Mouse (Mus musculus): Measurements from ENCODE around the gene Psrc1. TPM values are rescaled to one million over a fixed set of nuclear protein-coding genes. Genes with fewer than 3 reads are reported as not detected.

Gene Psrc1
- total and polyA plus RNA-seq, 2 experiments from 2014 or later = 5.0 to 17.5 TPM

DNA sequence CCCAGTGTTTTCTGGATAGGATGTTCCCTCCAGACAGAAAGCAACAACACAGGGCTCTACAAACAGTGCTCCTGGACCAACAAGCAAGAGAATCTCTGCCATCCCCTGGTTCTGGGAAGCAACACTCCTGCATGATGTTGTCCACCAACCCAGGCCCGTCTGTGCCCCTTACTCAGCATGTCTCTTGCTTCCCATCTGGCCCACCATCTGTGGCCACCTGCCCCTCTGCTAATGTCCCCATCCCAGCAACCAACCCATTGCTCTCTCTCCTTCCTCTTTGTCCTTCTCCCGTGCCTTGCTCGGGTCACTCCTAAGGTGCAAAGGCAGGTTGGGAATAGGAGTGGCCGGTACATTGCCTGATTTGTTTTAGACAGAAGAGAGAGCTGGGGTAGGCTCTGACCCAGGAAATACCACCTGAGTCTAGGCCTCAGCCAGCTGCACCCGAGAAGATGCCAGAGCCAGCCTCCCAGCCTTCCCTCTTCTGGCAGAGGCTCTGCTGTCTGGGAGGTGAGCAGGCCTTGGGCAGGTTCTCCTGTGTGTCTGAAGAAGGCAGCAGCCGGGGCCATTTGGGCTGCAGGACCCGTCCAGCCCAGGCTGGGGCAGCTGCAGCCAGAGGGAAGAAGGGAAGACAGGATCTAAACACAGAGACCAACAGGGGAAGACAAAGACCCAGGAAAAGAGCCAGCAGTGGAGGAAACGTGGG lies 26.2 kb downstream of the Psrc1 start:
- 0 out of 2 replicates have a peak, but pooled peaks cover 10% of the 10 kb centered on the region for H3K9me3 ChIP-seq (replicated peaks; ENCODE audit: control insufficient read depth, low read length)
- H3K4me1 ChIP-seq (ENCODE audit: control insufficient read depth, insufficient read depth) = no peaks in the 10 kb centered on the region
- ATAC-seq (ENCODE audit: insufficient read depth, low read depth) (no peak), DNase-seq (ENCODE audit: low spot score) (no peak)
- H3K9ac ChIP-seq (replicated peaks; ENCODE audit: low read depth, low read length) = no peak overlapping the region
- 0 out of 2 replicates have a peak, but pooled peaks cover 2% of the 10 kb centered on the region for H3K27me3 ChIP-seq (ENCODE audit: control insufficient read depth, insufficient read depth, low read length)
- H3K27ac ChIP-seq (ENCODE audit: low read depth) = no peak overlapping the region
- WGBS = 69% methylated on average over 8 of the region's 8 CpGs
- no peaks in the 10 kb centered on the region; the same call in 1 of the 2 replicates for H3K36me3 ChIP-seq (replicated peaks; ENCODE audit: control insufficient read depth, insufficient read depth, low read length)
- H3K4me3 ChIP-seq (ENCODE audit: low read depth, low read length) = no peak overlapping the region
- TF ChIP-seq CTCF (IDR thresholded peaks at IDR 0.05; ENCODE audit: low read depth) (no peak), EP300 (IDR thresholded peaks at IDR 0.05; ENCODE audit: low read depth) (no peak)
- no peak overlapping the region for H3K4me2 ChIP-seq (ENCODE audit: low read depth, low read length)

DNA sequence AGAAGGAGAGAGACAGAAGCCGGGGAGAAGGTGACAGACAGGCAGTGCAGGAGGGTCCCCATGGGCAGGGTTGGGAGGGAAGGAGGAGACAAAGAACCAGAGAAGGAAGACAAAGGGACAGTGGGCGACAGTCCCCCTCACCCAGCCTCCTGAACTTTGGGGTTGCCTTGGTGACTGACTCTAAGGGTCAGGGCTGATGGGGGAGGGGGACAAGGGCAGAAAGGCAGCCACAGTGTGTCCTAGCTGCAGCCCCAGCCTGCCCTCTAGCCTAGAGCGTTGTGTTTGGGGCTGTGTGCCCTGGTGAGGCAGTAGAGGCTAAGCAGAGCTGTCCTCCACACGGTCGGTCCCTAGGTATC lies 26.7 kb downstream of the Psrc1 start:
- Histone ChIP-seq H3K4me3 (ENCODE audit: low read depth, low read length) (no peak overlapping the region), H3K9me3 (replicated peaks; ENCODE audit: control insufficient read depth, low read length) (0 out of 2 replicates have a peak, but pooled peaks cover 10% of the 10 kb centered on the region), H3K9ac (replicated peaks; ENCODE audit: low read depth, low read length) (no peak overlapping the region), H3K27ac (ENCODE audit: low read depth) (no peak overlapping the region), H3K27me3 (ENCODE audit: control insufficient read depth, insufficient read depth, low read length) (0 out of 2 replicates have a peak, but pooled peaks cover 6% of the 10 kb centered on the region), H3K4me1 (ENCODE audit: control insufficient read depth, insufficient read depth) (peaks cover 3% of the 10 kb centered on the region; the same call in 1 of the 2 replicates), H3K4me2 (ENCODE audit: low read depth, low read length) (no peak overlapping the region), H3K36me3 (replicated peaks; ENCODE audit: control insufficient read depth, insufficient read depth, low read length) (no peaks in the 10 kb centered on the region; the same call in 1 of the 2 replicates)
- ATAC-seq (ENCODE audit: insufficient read depth, low read depth) (no peak), DNase-seq (ENCODE audit: low spot score) (no peak)
- WGBS = 45% methylated on average over 5 of the region's 5 CpGs
- TF ChIP-seq EP300 (IDR thresholded peaks at IDR 0.05; ENCODE audit: low read depth) (no peak), CTCF (IDR thresholded peaks at IDR 0.05; ENCODE audit: low read depth) (no peak)

DNA sequence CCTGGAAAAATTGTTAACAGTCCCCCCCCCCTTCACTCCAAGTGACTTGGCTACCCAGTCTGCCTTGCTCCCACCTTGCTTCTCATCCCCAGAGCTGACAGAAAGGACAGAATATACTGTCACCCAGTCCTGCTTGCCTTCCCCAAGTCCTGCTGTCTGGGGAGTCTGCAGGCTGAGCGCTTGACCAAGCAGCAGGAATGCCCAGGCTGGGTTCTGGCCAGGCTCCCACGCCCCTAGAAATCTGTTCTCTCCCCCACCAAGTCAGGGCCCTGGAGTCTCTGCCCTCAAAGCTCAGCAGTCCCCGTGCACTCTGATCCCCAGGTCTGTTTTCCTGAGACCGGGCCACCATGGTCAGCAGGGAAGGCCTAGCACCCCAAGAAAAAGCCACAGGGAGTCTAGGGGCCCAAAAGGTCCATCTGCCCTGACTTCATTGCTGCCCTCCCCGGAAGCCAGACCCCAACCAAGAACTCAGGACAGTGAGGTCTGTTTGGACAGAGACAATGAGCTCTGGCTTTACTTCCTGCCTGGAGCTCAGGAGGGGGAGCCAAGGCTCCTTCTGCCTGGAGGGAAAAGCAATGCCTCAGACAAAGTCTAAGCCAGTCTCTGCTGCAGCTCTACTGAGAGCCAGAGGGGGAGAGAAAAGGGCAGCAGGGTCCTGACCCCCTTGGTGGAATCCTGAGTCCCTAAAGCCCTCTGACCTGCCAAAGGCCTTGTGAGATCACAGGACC lies 27.6 kb downstream of the Psrc1 start:
- peaks cover 9% of the 10 kb centered on the region; the same call in 1 of the 2 replicates for H3K4me1 ChIP-seq (ENCODE audit: control insufficient read depth, insufficient read depth)
- no peak overlapping the region for H3K4me2 ChIP-seq (ENCODE audit: low read depth, low read length)
- peaks cover 6% of the 10 kb centered on the region; the same call in 1 of the 2 replicates for H3K27me3 ChIP-seq (ENCODE audit: control insufficient read depth, insufficient read depth, low read length)
- 0 out of 2 replicates have a peak overlapping the region, but pooled peaks have one; percentile 26 for H3K9ac ChIP-seq (replicated peaks; ENCODE audit: low read depth, low read length)
- H3K4me3 ChIP-seq (ENCODE audit: low read depth, low read length) = no peak overlapping the region
- ATAC-seq (ENCODE audit: insufficient read depth, low read depth) = no peak
- H3K27ac ChIP-seq (ENCODE audit: low read depth) = no peak overlapping the region
- DNase-seq (ENCODE audit: low spot score) = no peak
- H3K9me3 ChIP-seq (replicated peaks; ENCODE audit: control insufficient read depth, low read length) = 0 out of 2 replicates have a peak, but pooled peaks cover 10% of the 10 kb centered on the region
- 54% methylated on average over 5 of the region's 5 CpGs for WGBS
- no peak for TF ChIP-seq CTCF (IDR thresholded peaks at IDR 0.05; ENCODE audit: low read depth)
- TF ChIP-seq EP300 (IDR thresholded peaks at IDR 0.05; ENCODE audit: low read depth) = no peak
- no peaks in the 10 kb centered on the region; the same call in 1 of the 2 replicates for H3K36me3 ChIP-seq (replicated peaks; ENCODE audit: control insufficient read depth, insufficient read depth, low read length)

DNA sequence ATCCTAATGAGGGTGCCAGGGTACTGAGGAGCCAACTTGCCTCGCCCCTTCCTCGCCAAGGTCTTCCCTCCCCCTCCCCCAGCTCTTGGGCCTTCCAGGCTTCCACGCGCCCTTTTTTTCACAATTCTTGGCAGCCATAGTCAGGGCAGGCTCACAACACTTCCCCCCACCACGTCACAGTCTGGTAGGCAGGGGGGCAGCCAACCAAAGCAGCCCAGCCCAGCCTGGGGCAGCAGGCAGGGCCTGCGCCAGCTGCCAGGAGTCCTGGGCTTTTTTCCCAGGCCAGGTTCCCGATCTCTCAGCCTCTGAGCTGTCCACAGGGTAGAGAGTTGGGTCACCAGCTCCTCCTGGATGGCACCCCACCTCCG lies 28.1 kb downstream of the Psrc1 start:
- Histone ChIP-seq H3K36me3 (replicated peaks; ENCODE audit: control insufficient read depth, insufficient read depth, low read length) (no peaks in the 10 kb centered on the region; the same call in 1 of the 2 replicates), H3K4me3 (ENCODE audit: low read depth, low read length) (no peak overlapping the region), H3K9me3 (replicated peaks; ENCODE audit: control insufficient read depth, low read length) (0 out of 2 replicates have a peak, but pooled peaks cover 10% of the 10 kb centered on the region), H3K4me2 (ENCODE audit: low read depth, low read length) (no peak overlapping the region), H3K4me1 (ENCODE audit: control insufficient read depth, insufficient read depth) (peaks cover 9% of the 10 kb centered on the region; the same call in 1 of the 2 replicates), H3K27ac (ENCODE audit: low read depth) (no peak overlapping the region), H3K27me3 (ENCODE audit: control insufficient read depth, insufficient read depth, low read length) (peaks cover 12% of the 10 kb centered on the region), H3K9ac (replicated peaks; ENCODE audit: low read depth, low read length) (no peak overlapping the region)
- ATAC-seq (ENCODE audit: insufficient read depth, low read depth) = 0 out of 2 replicates have a peak, but pooled peaks have one; percentile 36
- TF ChIP-seq CTCF (IDR thresholded peaks at IDR 0.05; ENCODE audit: low read depth) = no peak
- TF ChIP-seq EP300 (IDR thresholded peaks at IDR 0.05; ENCODE audit: low read depth) = no peak
- no peak for DNase-seq (ENCODE audit: low spot score)
- WGBS = 66% methylated on average over 8 of the region's 8 CpGs

DNA sequence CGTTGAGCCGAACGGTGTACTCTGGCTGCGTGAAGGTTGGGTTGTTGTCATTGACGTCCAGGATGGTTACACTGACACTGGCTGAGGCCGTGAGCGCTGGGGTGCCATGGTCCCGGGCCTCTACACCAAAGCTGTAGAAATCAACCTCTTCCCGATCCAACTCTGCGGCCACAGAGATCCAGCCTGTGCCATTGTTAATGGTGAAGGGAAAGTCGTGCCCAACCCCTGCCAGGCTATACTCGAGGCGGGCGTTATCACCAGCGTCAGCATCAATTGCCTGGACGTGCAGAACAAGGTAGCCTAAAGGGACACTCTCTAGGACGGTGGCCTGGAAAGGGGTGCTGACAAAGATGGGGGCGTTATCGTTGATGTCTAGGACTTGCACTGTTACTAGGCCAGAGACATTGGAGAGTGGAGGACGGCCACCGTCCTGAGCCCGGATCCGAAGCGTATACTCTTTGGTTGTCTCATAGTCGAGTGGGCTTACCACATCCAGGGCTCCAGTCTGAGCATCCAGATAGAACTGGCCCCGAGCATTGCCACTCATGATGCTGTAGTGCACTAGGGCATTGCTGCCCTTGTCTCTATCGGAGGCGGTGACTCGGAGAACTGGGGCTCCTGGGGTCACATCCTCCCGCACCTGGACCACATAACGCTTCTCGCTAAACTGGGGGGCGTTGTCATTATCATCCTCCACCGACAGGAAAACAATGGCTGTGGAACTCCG lies 30.2 kb downstream of the Psrc1 start:
- H3K4me2 ChIP-seq (ENCODE audit: low read depth, low read length) = no peak overlapping the region
- H3K27me3 ChIP-seq (ENCODE audit: control insufficient read depth, insufficient read depth, low read length) = peaks cover 20% of the 10 kb centered on the region
- no peaks in the 10 kb centered on the region; the same call in 1 of the 2 replicates for H3K36me3 ChIP-seq (replicated peaks; ENCODE audit: control insufficient read depth, insufficient read depth, low read length)
- 97% methylated on average over 35 of the region's 35 CpGs for WGBS
- no peak overlapping the region for H3K9ac ChIP-seq (replicated peaks; ENCODE audit: low read depth, low read length)
- H3K4me1 ChIP-seq (ENCODE audit: control insufficient read depth, insufficient read depth) = peaks cover 9% of the 10 kb centered on the region; the same call in 1 of the 2 replicates
- TF ChIP-seq CTCF (IDR thresholded peaks at IDR 0.05; ENCODE audit: low read depth) (no peak), EP300 (IDR thresholded peaks at IDR 0.05; ENCODE audit: low read depth) (no peak)
- no peak overlapping the region for H3K4me3 ChIP-seq (ENCODE audit: low read depth, low read length)
- no peak overlapping the region for H3K27ac ChIP-seq (ENCODE audit: low read depth)
- 0 out of 2 replicates have a peak, but pooled peaks cover 10% of the 10 kb centered on the region for H3K9me3 ChIP-seq (replicated peaks; ENCODE audit: control insufficient read depth, low read length)
- no peak for ATAC-seq (ENCODE audit: insufficient read depth, low read depth)
- no peak for DNase-seq (ENCODE audit: low spot score)
